Mouse (Mus musculus) granulocyte monocyte progenitor cell, adult 5-6 weeks (primary cell): ENCODE measurements at regions not wholly inside any gene's neighbourhood (a gene's known extent, or its start where the extent isn't known, plus 50 kb on each side); places are given as distances from the start of the nearest gene placed in this dataset.

Experiments used
- ATAC-seq: replicated peaks from 2 replicates; pipeline ENCODE4 v1.8.0; 2016; ENCODE audit warnings: mild to moderate bottlenecking, moderate TSS enrichment, inconsistent platforms; ENCODE audit not compliant: poor library complexity, severe bottlenecking

DNA sequence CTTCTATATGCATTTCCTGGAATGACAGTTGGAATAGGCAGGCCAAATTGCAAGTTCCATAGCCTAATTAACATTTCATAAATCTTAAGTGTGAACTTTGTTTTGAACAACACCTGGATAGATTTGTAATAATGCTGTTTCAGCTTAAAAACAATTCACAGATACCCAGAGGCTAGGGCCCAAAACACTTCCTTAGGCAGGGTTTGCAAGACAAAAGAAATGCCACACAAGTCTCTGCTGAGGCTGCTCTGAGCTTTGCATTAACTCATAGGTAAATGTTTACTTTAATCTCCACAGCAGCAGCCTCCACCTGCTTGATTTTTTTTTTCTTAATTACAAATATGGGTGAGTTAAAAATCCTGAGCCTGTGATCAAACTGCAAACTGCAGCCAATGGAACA lies 118.4 kb downstream of the Gnat3 start:
- no peak for ATAC-seq

DNA sequence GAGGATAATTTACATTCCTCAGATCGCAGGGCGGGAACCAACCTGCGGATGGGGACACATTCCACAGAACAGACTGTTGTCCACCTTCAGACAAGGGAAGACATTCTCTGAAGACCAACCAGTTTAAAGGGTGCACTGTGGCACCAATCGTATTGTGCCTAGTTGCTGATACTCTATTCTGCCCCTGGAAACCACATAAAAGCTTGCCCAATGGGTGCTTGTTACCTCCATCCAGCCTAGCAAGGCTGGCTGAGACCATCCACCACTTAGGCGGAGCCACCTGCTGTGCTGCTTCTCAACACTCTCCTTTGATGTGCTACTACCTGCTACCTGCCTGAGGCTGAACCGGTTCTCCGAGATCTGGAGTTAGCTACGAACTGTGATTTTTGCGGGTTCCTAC lies 119.9 kb downstream of the Gnat3 start:
- ATAC-seq: no peak

DNA sequence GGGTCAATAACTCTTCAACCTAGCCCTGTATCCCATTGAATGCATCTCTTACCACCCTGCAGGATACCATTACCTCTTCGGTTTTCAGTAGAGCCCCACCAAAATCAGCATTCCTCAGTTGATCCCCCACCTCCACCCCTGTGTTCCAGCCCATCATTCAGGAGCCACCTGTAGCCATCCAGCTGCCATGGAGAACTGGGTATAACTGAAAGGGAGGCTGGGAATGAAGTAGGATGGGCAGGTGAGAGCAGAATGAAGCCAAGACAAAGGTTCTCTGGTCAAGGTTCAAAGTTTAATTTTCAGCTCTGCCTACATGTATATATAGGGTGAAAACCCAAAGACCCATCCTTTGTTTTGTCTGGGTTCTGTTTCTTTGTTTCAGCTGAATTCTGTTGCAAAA lies 121.4 kb downstream of the Gnat3 start:
- no peak for ATAC-seq

DNA sequence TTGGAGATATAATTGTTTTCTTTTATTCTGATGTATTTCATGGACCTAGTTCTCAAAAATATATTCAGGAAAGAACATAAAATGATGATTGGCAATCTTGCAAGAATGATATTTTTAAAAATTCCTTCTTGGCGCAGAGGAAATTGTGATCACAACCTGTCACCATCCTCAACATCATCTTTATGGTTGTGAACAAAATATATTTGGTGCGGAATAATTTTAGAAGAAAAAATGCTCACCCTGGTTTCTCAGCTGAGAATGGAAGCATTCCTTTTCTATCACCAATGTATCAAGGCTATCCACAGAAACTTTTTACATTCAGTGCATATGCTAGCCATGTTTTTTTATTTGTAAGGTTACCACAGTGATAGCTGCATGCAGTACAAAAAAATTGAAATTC lies 123.1 kb downstream of the Gnat3 start:
- no peak for ATAC-seq

DNA sequence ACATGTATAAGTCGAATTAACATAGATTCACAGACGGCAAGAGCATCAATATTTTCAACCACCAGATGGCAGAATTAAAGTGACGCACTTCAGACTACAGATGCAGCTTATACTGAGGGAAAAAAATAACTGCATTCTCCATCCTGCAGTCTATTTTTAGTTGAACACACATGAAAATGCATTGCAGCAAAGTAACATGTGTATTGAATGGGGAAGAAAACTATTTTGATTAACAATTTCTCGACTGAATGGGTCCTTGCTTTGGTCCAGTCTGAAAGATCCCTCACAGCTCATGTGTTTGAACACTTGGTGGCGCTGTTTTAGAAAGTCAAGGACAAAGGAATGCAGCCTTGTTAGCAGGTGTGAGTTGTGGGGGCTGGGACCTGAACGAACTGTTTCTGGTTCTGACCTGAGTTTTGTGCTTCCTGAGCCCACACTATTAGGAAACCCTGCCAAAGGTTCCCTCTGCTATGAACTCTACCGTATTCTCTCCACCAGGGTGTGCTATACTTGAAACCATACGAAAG lies 125.6 kb downstream of the Gnat3 start:
- ATAC-seq: peak; percentile 84

DNA sequence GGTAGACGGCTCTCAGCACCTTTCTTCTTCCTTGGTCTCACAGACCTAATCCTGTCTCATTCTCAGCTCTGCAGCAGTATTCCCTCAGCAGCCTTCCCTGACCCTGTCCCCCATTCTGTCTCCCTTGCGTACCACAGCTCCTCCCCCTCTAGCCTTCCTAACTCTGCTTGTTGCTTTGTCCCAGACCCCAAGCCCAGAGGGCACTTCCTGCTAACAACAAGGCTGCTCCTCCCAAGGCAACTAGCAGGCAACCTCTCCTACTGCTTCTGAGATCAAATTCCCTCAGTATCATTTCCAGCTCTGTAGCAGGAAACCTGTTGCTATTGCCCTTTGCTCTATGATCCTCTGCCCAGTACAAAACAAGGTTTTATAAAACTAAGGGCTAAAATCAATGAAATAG lies 127.6 kb downstream of the Gnat3 start:
- ATAC-seq: no peak

DNA sequence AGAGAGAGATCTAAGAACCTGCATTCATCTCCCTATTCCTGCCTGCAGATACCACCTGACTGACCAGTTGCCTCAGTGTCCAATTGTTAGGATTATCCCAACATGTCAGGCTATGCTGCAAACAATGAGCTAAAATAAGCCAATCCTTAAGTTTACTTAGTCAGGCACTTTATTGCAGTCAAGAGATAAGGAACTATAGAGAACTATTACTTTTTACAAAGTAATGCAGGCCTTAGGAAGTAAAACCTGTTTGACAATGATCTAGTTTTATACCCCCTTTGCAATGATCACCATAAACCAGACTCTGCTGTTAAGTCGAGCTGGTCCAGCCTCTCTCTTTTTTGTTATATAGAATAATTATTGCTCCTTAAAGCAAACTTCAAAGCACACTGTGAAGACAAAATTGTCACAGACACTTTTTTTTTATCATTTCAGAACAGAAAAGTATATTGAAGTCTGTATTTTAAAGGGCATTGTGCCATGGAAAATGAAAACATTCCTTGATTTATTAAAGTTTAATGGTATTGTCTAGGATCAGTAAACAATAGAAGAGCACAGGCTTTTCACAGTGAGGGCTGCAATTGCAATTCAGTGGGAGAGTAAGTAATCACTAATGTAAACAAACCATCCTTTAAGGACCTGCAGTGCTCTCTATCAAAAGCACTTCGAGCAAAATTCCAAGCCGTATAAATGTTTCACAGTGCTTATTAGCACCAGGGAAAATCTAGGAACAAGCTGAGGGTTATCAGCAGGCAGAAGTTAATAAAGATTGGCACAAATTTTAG lies 152.7 kb downstream of the Gnat3 start:
- ATAC-seq: no peak

DNA sequence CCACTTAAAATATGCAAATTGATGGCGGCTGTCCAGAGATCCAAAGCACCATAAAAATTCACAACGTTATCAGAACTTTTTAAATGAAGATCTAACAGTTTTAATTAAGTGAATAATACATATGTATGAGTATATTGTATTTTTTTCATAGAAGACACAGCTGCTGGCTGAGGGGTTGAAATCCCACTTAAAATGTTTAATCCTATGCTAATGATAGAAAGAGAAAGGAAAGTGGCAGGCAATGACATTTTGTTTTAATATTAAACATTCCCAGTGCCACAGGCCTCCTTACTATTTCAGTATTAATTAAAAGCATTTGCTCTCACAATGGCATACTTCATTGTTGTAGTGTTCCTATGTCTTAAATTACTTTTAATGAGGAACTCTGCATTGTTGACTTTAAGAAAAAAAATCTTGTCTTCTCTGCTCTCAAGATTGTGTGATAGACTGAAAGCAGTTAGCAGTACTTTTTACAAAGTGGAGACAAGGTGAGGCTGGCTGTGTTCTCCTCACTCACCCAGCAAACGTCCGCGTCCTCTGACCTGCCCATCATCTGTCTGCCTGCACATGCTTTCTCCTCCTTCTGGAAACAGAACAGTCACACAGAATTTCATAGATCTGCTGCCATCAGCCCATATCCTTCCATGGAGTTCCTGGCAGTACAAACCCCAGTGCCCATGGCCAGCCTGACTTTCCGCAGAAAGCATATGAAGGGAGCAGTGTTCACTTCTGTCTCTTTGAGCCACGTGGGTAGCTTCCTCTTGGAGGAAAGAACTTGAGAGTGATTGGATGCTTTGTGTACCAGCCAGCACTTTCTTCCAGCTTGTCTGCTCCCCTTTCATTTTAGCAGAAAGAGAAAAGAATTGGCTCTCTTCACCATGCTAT lies 173.7 kb downstream of the Gnat3 start:
- no peak for ATAC-seq

DNA sequence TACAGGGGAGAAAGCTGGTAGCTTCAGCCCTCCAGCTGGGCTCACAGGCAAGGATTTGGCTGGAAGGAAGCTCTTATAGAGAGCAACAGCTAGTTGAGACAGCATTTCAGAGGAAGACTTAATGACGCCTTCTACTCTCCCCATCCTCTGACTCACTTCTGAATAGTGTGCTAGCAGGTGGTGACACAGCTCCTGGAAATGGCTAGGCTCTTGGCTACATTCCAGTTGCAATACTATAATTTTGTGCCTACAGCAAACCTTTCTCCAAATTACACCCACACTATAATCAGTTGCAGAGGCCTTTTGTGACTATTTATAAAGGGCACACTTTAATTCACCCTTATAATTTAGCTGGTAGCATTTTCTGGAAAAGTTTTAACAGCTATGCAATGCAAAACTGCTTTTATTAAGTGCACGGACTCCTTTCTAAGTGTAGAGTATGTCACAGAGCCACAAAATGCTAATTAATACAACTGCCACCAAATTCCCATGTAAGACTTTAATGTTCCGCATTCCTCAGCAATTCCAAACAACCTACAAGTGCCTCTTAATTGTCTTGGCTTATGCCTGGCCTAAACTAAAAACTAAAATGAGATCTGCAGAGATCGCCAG lies 175.2 kb downstream of the Gnat3 start:
- no peak for ATAC-seq

DNA sequence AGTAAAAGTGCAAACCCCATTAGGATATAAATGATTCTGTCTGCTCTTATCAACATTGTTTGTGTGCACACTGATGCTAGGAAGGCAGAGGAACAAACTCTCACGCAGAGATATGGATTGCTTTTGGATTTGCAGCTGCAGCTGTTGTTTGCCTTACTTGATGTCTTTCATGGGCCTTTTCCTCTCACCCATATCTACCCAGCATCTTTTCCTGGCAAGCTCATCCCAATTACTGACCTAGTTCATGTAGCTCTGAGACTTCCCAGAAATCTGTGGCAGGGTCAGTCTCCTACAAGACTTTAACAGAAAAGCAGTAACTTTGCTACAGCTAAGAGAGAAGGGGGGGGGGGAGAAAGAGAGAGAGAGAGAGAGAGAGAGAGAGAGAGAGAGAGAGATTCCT lies 189.9 kb downstream of the Gnat3 start:
- ATAC-seq: no peak

DNA sequence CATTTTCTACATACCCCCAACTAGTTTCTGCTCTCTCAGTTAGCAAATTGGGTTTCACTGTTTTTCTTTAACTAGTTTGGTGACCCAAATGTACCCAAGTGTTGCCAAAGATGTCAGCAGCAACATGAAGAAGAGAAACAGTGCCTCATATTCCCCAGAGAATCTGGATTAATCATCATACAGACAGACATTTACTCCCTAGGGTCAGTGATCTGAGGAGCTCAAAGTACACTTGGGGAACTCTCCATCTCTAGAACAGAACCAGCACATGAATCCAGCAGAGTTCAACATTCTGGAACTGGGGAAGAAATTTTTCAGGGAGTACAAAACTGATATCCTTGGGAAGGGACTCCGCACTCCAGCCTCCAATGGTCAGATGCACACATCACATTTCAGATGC lies 191.4 kb downstream of the Gnat3 start:
- no peak for ATAC-seq

DNA sequence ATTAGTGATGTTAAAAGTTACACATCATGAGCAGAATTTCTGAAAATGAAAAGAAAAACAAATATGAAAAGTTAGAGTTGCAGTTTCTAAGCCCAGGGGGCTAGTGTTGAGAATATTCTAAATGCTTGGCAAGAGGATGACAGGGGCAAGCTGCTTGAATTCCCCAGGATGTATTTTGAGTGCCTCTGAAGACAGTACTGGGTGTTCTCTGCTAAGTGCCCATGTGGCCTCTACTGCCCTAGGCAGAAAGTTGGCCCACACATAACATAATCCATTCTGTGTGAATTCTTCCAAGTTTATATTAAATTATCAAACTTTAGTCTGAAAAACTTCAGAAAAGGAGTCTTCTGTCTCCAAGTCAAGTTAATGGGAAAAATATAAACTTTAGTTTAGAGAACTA lies 196.6 kb downstream of the Gnai1 start:
- ATAC-seq: no peak

DNA sequence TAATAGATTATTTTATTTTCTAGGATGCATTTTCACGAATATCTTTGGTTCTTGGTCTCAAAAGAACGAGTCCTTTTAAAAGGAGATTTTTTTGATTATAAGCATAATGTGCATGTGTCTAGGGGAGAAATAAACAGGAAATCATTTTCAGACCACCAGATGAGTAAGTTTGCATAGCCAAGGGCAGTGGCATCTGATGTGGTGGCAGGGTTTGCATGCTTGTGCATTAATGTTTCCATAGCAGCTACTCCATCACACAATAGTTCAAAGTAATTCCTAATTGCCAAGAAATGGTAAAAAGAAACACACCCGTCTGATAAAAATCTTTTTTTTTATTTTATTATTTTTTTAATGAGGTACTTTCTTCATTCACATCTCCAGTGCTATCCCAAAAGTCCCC lies 182.3 kb downstream of the Gnai1 start:
- ATAC-seq: no peak

DNA sequence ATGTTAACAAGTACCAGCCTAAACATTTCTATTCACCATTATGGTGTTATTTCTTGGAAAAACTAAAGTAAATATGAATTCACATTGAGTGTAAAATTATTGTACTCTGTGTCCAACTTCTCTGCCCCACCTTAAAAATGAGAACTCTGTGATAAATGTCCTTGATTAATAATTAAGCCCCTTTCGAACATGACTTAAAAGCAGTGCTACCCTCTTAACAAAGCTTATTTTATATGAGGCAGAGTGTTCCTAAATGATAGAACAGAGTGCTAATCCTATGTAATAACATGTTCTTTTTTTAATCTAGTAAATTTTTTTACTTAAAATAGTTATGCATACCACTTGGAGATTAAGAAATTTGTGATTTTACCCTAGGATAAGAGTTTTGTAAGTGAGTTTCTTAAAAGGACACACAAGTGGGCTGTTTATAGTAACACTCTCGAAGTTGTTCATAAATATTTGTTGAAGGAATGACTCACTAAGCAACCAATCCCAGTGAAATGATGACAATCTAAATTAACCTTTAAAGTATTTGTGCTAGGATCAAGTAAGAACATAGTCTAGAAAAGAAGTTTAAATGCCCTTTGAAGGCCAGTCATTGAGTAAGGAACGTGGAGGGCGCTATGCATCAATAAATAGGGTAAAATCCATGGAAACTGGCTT lies 148.6 kb downstream of the Gnai1 start:
- no peak for ATAC-seq
